Mouse (Mus musculus): Measurements from ENCODE around the gene Best3.

Best3 gene

GRCm38 (mm10) chr10:116986264-116987082 is at the start of gene Best3:
TSS of gene Best3 (plus strand) at chr10:116986314.
- DNase-seq = no peak

- DNase-seq = peak in 1 of 2 experiments; percentile 52
Measured at GRCm38 (mm10) chr10:116943025-116943424, 43.1 kb upstream of the Best3 start.

- no peak for DNase-seq
Measured at GRCm38 (mm10) chr10:116944144-116944543, 42.0 kb upstream of the Best3 start.

- DNase-seq = no peak
Measured at GRCm38 (mm10) chr10:116944940-116945339, 41.2 kb upstream of the Best3 start.

- DNase-seq = peak; percentile 59 to 76
Measured at GRCm38 (mm10) chr10:116948414-116948813, 37.7 kb upstream of the Best3 start.

GRCm38 (mm10) chr10:116949111-116950008 is 36.8 kb upstream of the Best3 start:
- DNase-seq = peak; percentile 25 to 82

GRCm38 (mm10) chr10:116950009-116950769 is 35.9 kb upstream of the Best3 start, which contains the start of gene Rab3ip:
TSS of gene Rab3ip (minus strand) at chr10:116950769.
- peak; percentile 83 to 84 for DNase-seq

- DNase-seq = no peak
Measured at GRCm38 (mm10) chr10:116950886-116951285, 35.2 kb upstream of the Best3 start.

- DNase-seq = no peak
Measured at GRCm38 (mm10) chr10:116955191-116955590, 30.9 kb upstream of the Best3 start.

- DNase-seq = no peak
Measured at GRCm38 (mm10) chr10:116956483-116957158, 29.5 kb upstream of the Best3 start.

GRCm38 (mm10) chr10:116957867-116958551 is 28.1 kb upstream of the Best3 start:
- peak in 1 of 2 experiments; percentile 53 for DNase-seq

GRCm38 (mm10) chr10:116962152-116962551 is 24.0 kb upstream of the Best3 start:
- no peak for DNase-seq

- DNase-seq = no peak
Measured at GRCm38 (mm10) chr10:116962803-116963202, 23.3 kb upstream of the Best3 start.

GRCm38 (mm10) chr10:116964084-116964483 is 22.0 kb upstream of the Best3 start:
- no peak for DNase-seq

- peak; percentile 52 to 64 for DNase-seq
Measured at GRCm38 (mm10) chr10:116964571-116964970, 21.5 kb upstream of the Best3 start.

GRCm38 (mm10) chr10:116965297-116965696 is 20.8 kb upstream of the Best3 start:
- peak; percentile 51 to 52 for DNase-seq

GRCm38 (mm10) chr10:116966065-116966464 is 20.0 kb upstream of the Best3 start:
- DNase-seq = peak; percentile 88 to 90

GRCm38 (mm10) chr10:116968741-116969140 is 17.4 kb upstream of the Best3 start:
- DNase-seq = peak; percentile 85 to 94

- no peak for DNase-seq
Measured at GRCm38 (mm10) chr10:116972509-116972908, 13.6 kb upstream of the Best3 start, which contains the start of gene Gm10271. TSS of gene Gm10271 (minus strand) at chr10:116972609.

- DNase-seq = no peak
Measured at GRCm38 (mm10) chr10:116977455-116977854, 8.7 kb upstream of the Best3 start.

GRCm38 (mm10) chr10:116977858-116978257 is 8.3 kb upstream of the Best3 start:
- DNase-seq = peak; percentile 58 to 74

Measured in kidney, adult 8-10 months (tissue).